Mouse (Mus musculus) monocyte, adult 2 months (primary cell): Measurements from ENCODE around the gene Arhgef26.

Source experiments
- DNase-seq, 2 experiments: peaks; one replicate each; pipeline ENCODE4 v3.0.0; 2022; ENCODE audit warnings: low spot score in 2 of 2, low read depth in 1 of 2

Gene Arhgef26

DNA sequence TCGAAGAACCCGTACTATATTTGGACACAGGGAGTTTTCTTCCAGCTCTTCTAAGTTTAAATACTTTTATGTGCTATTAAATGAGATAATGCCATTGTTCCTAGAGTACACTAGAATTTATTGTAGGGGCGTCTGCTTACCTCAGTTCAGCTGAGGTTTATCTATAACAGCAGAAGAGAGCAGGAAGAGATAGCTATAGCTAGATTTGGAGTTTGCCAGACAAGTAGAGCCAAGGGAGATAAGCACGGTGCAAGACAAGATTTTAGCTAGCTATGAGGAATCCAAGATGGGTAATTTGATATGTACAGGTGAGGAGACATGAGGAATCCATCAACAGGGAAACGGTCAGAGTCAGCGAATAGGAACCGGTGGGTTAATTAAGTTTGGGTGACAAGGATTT is 108.1 kb downstream of the Arhgef26 start:
- DNase-seq, result no peak

DNA sequence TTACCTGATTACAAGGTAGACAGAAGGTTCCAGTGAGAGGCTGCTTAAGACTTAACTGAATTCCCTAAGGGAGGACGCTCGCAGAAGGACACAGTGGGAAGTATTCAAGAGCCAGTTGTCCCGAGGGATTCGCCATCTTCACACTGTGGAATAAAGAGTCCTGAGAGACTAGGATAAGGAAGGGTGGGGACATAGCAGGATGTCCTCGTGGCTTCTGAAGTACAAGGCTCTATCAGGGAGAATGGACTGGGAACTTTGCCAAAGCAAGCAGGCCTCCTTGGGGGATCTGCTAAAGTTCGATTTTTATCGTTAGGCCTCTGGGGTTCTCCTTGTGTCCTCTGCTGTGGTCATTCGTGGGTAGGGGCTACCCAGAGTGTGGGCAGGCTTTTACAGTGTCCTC is 109.0 kb downstream of the Arhgef26 start:
- DNase-seq, result no peak

DNA sequence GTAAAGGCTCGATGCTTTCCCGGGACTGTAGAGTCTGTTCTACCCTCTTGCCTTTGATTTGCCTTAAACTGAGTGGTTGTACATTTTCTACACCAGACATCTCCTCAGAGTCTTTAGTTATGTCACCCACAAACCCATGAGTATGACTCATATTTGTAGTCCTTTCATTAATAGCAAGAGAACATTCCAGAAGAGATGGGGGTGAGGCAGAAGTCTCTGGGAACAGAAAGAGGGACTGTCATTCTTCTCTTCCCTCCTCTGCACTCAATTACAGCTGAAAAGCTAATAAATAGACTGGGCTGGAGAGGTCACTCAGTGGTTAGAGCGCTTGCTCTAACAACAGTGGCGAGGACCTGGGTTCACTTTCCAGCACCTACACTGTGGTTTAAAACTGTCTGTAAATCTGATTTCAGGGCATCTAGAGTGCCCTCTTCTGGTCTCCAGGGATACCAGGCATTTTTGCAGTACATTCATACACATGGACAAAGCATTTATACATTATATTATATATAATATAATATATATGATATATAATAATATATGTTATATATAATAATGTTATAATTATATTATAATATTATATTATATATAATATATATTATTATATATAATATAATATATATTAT is 111.8 kb downstream of the Arhgef26 start:
- DNase-seq, result no peak

DNA sequence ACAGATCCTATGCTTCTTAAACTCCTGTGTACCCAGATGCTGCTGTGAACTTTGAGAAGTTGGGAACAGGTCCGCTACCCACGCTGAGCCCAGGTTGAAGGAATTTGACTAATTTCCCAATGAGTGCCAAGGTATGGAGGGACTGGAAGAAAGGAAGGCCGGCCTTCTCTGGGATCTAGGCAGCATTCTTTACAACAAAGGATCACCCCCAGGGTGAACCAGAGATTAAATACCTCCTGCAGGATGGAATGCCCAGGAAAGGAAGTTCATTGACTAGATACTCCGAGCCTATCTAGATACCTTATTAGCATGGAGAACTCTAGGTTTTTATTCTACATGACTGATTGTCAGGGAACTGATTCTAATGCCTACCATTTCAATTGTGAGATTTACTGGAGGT is 114.8 kb downstream of the Arhgef26 start:
- no peak for DNase-seq

DNA sequence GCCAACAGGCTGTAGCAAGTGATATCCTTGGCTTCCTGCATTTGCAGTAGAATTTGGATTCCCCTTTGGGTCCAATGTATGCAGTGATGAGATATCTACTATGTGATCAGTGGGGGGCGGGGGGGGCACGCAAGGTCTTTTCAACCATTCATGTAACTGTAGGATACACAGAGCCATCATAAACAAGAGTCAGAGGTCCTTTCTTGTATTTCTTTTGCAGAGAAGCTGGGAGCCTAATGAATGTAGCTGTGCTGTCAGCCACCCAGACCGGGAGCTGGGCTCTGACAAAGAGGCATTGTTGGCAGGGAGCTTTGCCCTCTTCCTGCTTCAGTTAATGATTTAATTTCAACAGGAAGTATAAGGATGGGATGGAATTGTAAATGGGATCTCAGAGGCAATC is 116.0 kb downstream of the Arhgef26 start:
- DNase-seq, result no peak

DNA sequence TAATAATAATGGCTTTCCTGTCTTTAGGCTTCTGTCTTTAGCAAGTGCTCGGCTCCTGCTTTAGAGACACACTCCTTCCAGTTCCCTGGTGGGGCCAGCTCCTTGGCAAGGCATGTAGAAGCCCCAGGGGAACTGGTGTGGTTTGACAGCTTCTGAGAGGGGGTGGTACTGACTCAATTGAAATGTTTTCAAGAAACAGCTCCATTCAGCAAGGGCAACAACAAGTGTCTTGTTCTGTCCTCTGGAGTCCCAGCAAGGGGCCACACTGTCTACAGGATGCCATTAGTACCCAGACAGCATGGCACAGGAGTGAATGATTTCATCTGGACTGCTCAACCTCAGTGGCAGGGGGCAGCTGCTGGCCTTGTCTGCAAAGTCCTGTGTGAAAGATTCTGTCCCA is 117.7 kb downstream of the Arhgef26 start:
- no peak for DNase-seq

DNA sequence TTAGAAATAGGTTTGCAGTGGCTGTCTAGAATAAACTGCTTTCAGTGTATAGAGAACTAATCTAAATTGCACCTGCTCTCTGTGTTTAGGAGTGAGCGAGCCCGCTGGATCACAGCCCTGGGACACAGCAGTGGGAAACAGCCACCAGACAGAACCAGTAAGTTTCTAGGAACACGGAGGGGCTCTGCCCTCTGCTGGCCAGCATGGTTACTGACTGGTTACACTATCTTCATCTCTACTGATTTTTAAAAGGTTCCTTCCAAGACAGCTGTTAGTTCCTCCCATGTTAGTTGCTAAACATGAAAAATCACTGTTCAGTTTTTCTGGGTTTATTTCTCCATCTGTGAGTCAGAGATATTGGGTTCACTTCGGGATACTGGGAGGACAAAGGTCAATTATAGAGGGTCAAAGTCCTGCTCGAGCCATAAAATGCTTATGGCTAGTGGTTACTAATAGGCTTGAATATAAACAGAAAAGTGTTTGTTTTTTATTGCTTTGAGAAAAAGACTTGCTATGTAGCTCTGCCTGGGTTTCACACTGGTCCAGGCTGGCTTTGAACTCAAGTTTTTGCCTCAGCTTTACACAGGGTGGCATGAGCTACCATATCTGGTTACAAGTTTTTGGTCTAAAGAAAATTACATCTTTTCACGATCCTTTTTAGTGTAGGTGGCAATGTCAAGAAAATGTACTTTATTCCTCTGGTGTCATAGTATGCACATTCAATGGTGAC is 120.3 kb downstream of the Arhgef26 start:
- no peak for DNase-seq

DNA sequence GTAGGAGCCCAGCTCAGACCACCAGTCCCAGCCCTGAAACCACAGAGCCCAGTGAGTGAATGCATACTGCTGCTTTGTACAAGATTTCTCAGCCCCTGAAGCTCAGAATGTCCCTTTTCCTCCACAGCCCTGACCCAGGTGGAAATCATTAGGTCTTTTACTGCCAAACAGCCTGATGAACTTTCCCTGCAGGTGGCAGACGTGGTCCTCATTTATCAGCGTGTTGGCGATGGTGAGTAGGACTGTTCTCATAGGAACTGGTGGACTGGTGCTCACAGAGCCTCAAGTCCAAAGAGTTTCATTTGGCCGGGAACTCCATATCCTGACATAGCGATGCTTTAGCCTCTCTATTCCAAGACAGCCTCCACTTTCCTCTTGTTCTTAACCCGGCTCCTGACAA is 121.3 kb downstream of the Arhgef26 start:
- no peak for DNase-seq

DNA sequence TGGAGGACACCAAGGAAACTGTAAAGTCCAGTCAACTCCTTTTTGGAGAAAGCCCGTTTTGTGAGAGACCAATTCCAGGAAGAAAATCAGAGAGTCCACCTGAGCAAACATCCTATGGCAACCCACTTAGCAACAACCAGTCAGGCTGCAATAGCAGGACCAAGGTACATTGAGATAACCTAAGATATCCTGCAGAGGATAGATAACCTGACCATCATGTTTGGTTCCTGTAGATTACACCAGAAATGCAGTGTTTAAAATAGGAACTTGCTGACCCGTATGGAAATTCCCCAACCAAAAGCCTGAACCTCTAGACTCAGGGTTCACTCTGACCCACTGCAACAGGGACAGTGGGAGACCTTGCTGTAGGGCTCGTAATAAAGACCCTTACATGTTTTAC is 126.1 kb downstream of the Arhgef26 start:
- DNase-seq, result no peak

DNA sequence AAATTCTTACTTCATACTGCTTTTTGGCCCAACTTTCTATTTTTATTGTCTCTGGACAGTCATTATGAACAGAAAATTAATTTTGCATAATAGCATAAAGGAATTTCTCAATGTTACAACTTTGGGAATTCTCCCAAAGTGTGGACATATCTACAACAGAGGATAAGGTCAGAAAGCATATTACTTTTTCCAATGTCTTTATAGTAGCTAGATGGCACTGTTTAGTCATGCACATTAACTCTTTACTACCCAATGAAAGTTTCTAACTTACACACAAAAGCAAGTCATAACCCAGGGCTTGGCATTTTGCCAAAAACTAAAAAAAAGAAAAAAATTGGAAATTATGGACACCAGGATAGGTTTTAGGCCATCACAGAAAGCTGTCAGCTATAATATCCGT is 132.0 kb downstream of the Arhgef26 start:
- DNase-seq, result no peak

DNA sequence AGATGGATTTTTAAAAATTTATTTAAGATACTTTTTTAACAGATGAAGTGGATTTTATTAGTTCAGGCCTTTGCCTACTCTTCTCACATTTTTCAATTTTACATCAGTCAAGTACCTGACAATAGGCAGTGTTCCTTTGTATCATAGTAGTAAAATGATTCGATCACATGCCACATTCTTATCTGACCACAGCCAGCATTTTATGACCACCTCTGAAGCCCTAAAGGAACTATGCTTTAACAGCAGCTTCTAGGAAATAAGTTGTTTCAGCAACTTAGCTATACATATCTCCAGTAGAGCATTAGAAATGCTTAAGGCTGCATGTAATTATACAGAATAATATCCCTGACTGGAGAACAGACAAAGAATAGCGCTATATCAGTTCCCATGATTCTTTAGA is 146.2 kb downstream of the Arhgef26 start:
- DNase-seq, result no peak

DNA sequence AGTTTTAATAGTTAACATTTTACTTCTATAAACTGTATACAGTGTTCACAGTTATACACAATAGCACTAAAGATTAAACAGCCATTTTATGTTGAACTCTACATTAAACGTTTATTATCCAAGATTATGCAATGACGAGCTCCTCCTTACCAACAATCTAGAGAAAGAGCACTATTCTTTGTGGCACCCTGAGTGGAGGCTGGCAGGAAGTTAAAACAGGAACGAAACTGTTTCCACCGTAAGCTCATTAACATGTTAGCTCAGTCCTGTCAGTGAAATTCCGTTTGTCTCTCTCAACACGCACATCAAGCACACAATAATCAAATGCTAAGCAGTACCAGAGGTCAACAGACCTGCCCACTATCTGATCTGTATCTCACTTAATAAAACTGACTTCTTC is 154.4 kb downstream of the Arhgef26 start:
- DNase-seq, result no peak

DNA sequence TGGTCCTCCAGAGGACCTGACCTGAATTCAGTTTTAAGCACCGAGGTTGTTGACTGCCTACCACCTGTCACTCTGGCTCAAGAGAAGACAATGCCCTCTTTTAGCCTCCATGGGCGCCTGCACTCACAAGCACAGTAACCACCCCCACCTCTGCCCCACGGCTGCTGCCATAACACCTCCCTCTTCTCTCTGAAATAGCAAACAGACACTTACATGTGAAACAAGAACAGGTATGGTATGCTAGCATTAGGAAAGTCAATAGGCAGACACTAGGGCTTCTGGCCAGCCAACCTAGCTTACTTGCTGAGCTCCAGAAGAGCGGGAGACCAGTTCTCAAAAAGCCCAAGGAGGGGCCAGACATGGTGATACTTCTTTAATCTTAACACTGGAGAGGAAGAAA is 161.2 kb downstream of the Arhgef26 start:
- DNase-seq, result no peak

DNA sequence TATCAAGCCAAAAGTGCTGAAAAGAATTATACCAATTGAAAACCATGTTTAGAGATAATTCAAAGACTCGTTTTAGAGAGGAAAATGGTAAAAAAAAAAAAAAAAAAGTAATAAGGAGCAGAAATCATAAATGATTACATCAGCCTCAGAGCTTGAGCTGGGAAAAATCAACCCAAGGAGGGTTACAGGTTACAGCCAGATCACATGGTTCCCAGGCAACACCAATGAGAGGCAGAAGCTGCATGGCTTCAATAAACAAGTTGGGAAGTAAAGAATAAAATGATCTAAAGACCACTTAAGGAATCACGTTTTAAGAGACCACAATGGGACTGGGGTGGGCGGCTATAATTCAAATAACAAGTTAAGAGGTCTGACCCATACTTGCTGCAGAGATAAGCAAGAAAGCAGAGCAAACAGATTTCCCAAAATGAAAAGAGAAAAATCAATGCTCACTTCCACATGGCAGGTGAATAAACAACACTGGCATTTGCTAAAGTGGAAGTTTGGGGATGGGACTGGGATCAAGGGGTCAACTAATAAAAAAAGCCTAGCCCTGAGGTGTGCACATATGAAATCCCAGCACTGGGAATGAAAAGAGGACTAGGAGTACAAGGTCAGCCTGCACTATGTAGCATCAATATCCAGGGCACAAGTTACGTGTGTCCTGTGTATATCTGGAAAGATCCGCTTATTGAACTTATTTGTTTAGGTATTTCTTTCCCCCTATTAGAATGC is 167.2 kb downstream of the Arhgef26 start:
- no peak for DNase-seq

DNA sequence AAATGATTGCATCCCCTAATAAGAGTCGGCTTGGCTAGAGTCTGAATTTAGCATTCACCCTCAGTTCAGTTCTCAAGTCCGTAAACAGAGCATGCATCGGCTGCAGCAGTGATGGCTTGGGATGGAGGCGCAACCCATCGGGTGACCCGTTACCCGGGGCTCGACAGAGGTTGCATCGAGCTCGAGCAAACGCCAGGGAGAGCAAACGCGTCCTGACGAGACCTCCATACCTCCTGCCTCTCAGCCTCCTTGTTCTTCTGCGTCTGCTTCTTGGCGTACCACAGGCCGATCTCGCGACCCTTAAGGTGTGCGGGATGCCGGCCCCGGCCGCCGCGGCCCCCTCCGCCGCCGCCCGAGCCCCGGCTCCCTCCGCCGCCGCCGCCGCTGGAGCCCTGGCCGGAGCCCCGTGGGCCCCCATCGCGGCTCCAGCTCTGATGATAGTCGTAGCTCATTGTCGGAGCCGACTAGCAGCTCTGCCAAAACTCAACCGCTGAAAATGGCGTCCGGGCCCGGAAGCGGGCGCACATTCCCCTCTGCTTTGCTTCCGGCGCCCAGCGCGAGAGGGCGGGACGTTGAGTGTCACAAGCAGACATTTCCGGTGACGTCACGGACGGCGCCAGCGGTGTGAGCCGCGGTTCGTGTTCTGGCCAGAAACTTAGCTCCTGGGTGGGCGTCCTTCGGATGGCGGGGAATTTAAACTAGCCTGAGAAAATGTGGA is 168.5 kb downstream of the Arhgef26 start, which contains the start of gene Dhx36:
TSS of gene Dhx36 (minus strand) at position 517 of the 718 bp plus-strand sequence.
- DNase-seq, result peak; percentile 85 to 89

DNA sequence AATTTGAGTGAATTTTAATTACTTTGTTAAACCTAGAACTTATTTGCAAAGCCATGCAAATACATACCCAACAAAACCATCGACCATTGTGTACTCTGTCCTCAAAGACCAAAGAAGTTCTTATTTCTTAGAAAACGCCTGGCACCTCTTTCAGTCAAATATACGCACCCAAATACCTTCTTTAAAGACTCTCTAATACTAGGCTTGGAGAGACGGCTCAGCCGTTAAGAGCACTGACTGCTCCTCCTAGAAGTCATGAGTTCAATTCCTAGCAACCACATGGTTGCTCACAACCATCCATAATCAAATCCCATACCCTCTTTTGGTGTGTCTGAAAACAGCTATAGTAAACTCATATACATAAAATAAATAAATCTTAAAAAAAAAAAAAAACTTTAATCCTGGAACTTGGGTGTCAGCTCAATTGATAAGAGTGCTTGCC is 169.1 kb downstream of the Arhgef26 start:
- DNase-seq, result no peak
